Mouse (Mus musculus) embryonic facial prominence, embryonic 10.5 days (tissue): Measurements from ENCODE around the gene Mcoln3. TPM values are rescaled to one million over a fixed set of nuclear protein-coding genes. Genes with fewer than 3 reads are reported as not detected.
A peak's percentile ranks its signal among the peaks of the same experiment; 100 is the strongest.

Experiments used
- DNase-seq: peaks from one replicate; pipeline ENCODE4 v3.0.0-alpha.2; 2017; ENCODE audit warnings: low spot score
- H3K27ac ChIP-seq: fragments of 300-500 bp; sonication (generic); replicated peaks from 2 replicates; pipeline ENCODE4 v1.5.1; 2016; ENCODE audit warnings: mild to moderate bottlenecking
- H3K27me3 ChIP-seq: fragments of 300-500 bp; sonication (generic); replicated peaks from 2 replicates; pipeline ENCODE4 v1.6.1; 2016; ENCODE audit warnings: low read depth, mild to moderate bottlenecking; ENCODE audit not compliant: poor library complexity, severe bottlenecking
- H3K36me3 ChIP-seq: fragments of 300-500 bp; sonication (generic); replicated peaks from 2 replicates; pipeline ENCODE4 v1.6.1; 2016; ENCODE audit warnings: mild to moderate bottlenecking, moderate library complexity
- H3K4me1 ChIP-seq: fragments of 300-500 bp; sonication (generic); 2 replicates; pipeline ENCODE4 v1.6.1; 2016
- H3K4me3 ChIP-seq: fragments of 300-500 bp; sonication (generic); 2 replicates; pipeline ENCODE4 v1.5.1; 2016; ENCODE audit warnings: mild to moderate bottlenecking, moderate library complexity
- H3K9me3 ChIP-seq: fragments of 300-500 bp; sonication (generic); 2 replicates; pipeline ENCODE4 v1.6.1; 2016; ENCODE audit warnings: mild to moderate bottlenecking
- whole genome bisulfite sequencing: fragments of 180-500 bp; shearing (Covaris S2); methylation state at CpG from one replicate; pipeline ENCODE4 v1.1.7; 2016; 5-methylcytosine and 5-hydroxymethylcytosine counted together
- polyA plus RNA-seq: library from polyadenylated mRNA; unstranded; fragments of >200 nt; fragmentation: Nextera tagmentation; extraction: Ambion mirVana; gene quantifications from 2 replicates; pipeline ENCODE4 v1.2.1, GENCODE M21; 2016

Mcoln3 gene
- 8.7 and 8.8 TPM in 2 replicates for polyA plus RNA-seq

GRCm38 (mm10) chr3:146117258-146117996 lies at the start of gene Mcoln3:
Mcoln3 (plus strand) TSS chr3:146117450.
- peak; percentile 24 for DNase-seq
- no peaks in the 10 kb centered on the region for H3K9me3 ChIP-seq
- 10% methylated on average over 35 of the region's 35 CpGs for WGBS
- peak within 1 kb of the TSS; percentile 53 for H3K4me3 ChIP-seq
- peaks cover 49% of the 10 kb centered on the region for H3K27me3 ChIP-seq
- no peaks in the 10 kb centered on the region for H3K36me3 ChIP-seq
- peaks cover 29% of the 10 kb centered on the region for H3K4me1 ChIP-seq
- peak within 1 kb of the TSS; percentile 24; the same call in 1 of the 2 replicates for H3K27ac ChIP-seq

GRCm38 (mm10) chr3:146069276-146069675 lies 48.0 kb upstream of the Mcoln3 start:
- Histone ChIP-seq H3K4me3 (no peak overlapping the region), H3K27ac (no peak overlapping the region), H3K4me1 (no peaks in the 10 kb centered on the region), H3K27me3 (no peaks in the 10 kb centered on the region), H3K36me3 (no peaks in the 10 kb centered on the region), H3K9me3 (no peaks in the 10 kb centered on the region)
- DNase-seq, result no peak
- WGBS, result 80% methylated on average over 4 of the region's 4 CpGs

- Histone ChIP-seq H3K4me3 (no peak overlapping the region), H3K27me3 (no peaks in the 10 kb centered on the region), H3K4me1 (no peaks in the 10 kb centered on the region), H3K36me3 (no peaks in the 10 kb centered on the region), H3K9me3 (no peaks in the 10 kb centered on the region), H3K27ac (no peak overlapping the region)
- DNase-seq, result no peak
- WGBS, result 75% methylated on average over 7 of the region's 7 CpGs
Measured at GRCm38 (mm10) chr3:146072780-146073179, 44.5 kb upstream of the Mcoln3 start.

GRCm38 (mm10) chr3:146080241-146080640 lies 37.0 kb upstream of the Mcoln3 start:
- H3K27me3 ChIP-seq, result no peaks in the 10 kb centered on the region
- H3K27ac ChIP-seq, result no peak overlapping the region
- 94% methylated on average over 12 of the region's 12 CpGs for WGBS
- no peak for DNase-seq
- H3K4me1 ChIP-seq, result no peaks in the 10 kb centered on the region
- 0 out of 2 replicates have a peak, but pooled peaks cover 3% of the 10 kb centered on the region for H3K9me3 ChIP-seq
- no peak overlapping the region for H3K4me3 ChIP-seq
- H3K36me3 ChIP-seq, result no peaks in the 10 kb centered on the region

GRCm38 (mm10) chr3:146090988-146091657 lies 26.1 kb upstream of the Mcoln3 start:
- H3K4me3 ChIP-seq, result no peak overlapping the region
- WGBS, result 93% methylated on average over 13 of the region's 13 CpGs
- no peaks in the 10 kb centered on the region for H3K4me1 ChIP-seq
- no peaks in the 10 kb centered on the region for H3K27me3 ChIP-seq
- H3K9me3 ChIP-seq, result no peaks in the 10 kb centered on the region
- no peak overlapping the region for H3K27ac ChIP-seq
- DNase-seq, result no peak
- H3K36me3 ChIP-seq, result no peaks in the 10 kb centered on the region

GRCm38 (mm10) chr3:146095066-146095465 lies 22.2 kb upstream of the Mcoln3 start:
- no peak for DNase-seq
- WGBS, result 89% methylated on average over 10 of the region's 10 CpGs
- no peak overlapping the region for H3K4me3 ChIP-seq
- H3K27me3 ChIP-seq, result no peaks in the 10 kb centered on the region
- no peaks in the 10 kb centered on the region for H3K9me3 ChIP-seq
- H3K27ac ChIP-seq, result no peak overlapping the region
- no peaks in the 10 kb centered on the region for H3K4me1 ChIP-seq
- H3K36me3 ChIP-seq, result no peaks in the 10 kb centered on the region

GRCm38 (mm10) chr3:146096986-146097385 lies 20.3 kb upstream of the Mcoln3 start:
- WGBS, result 94% methylated on average over 7 of the region's 7 CpGs
- H3K9me3 ChIP-seq, result no peaks in the 10 kb centered on the region
- H3K27me3 ChIP-seq, result no peaks in the 10 kb centered on the region
- H3K4me3 ChIP-seq, result no peak overlapping the region
- no peaks in the 10 kb centered on the region for H3K4me1 ChIP-seq
- no peak for DNase-seq
- no peaks in the 10 kb centered on the region for H3K36me3 ChIP-seq
- H3K27ac ChIP-seq, result no peak overlapping the region

GRCm38 (mm10) chr3:146097861-146098260 lies 19.4 kb upstream of the Mcoln3 start:
- no peak for DNase-seq
- Histone ChIP-seq H3K4me1 (no peaks in the 10 kb centered on the region), H3K27ac (no peak overlapping the region), H3K27me3 (no peaks in the 10 kb centered on the region), H3K9me3 (no peaks in the 10 kb centered on the region), H3K36me3 (no peaks in the 10 kb centered on the region), H3K4me3 (no peak overlapping the region)
- 84% methylated on average over 4 of the region's 4 CpGs for WGBS

GRCm38 (mm10) chr3:146099925-146100324 lies 17.3 kb upstream of the Mcoln3 start:
- Histone ChIP-seq H3K4me1 (no peaks in the 10 kb centered on the region), H3K4me3 (no peak overlapping the region), H3K36me3 (no peaks in the 10 kb centered on the region), H3K27ac (no peak overlapping the region), H3K9me3 (no peaks in the 10 kb centered on the region), H3K27me3 (no peaks in the 10 kb centered on the region)
- DNase-seq, result no peak

GRCm38 (mm10) chr3:146102049-146102448 lies 15.2 kb upstream of the Mcoln3 start:
- Histone ChIP-seq H3K27me3 (peaks cover 8% of the 10 kb centered on the region; the same call in 1 of the 2 replicates), H3K9me3 (no peaks in the 10 kb centered on the region), H3K4me1 (peaks cover 1% of the 10 kb centered on the region), H3K36me3 (no peaks in the 10 kb centered on the region), H3K4me3 (no peak overlapping the region), H3K27ac (no peak overlapping the region)
- WGBS, result 58% methylated on average over 6 of the region's 6 CpGs
- no peak for DNase-seq

GRCm38 (mm10) chr3:146107116-146107849 lies 10.0 kb upstream of the Mcoln3 start:
- DNase-seq, result peak; percentile 49
- no peaks in the 10 kb centered on the region for H3K9me3 ChIP-seq
- H3K36me3 ChIP-seq, result no peaks in the 10 kb centered on the region
- 7% methylated on average over 18 of the region's 18 CpGs for WGBS
- peaks cover 20% of the 10 kb centered on the region; the same call in 1 of the 2 replicates for H3K27me3 ChIP-seq
- H3K4me1 ChIP-seq, result peaks cover 5% of the 10 kb centered on the region
- H3K4me3 ChIP-seq, result peak overlapping the region; percentile 60
- H3K27ac ChIP-seq, result no peak overlapping the region

GRCm38 (mm10) chr3:146107921-146108571 lies 9.2 kb upstream of the Mcoln3 start, which contains the start of gene Wdr63:
Wdr63 (minus strand) TSS chr3:146108130.
- peak within 1 kb of the TSS; percentile 60 for H3K4me3 ChIP-seq
- peaks cover 5% of the 10 kb centered on the region for H3K4me1 ChIP-seq
- no peaks in the 10 kb centered on the region for H3K9me3 ChIP-seq
- 12% methylated on average over 18 of the region's 18 CpGs for WGBS
- no peaks in the 10 kb centered on the region for H3K36me3 ChIP-seq
- no peak within 1 kb of the TSS for H3K27ac ChIP-seq
- DNase-seq, result peak; percentile 69
- H3K27me3 ChIP-seq, result peaks cover 20% of the 10 kb centered on the region; the same call in 1 of the 2 replicates
